Mouse (Mus musculus) hematopoietic stem cell, adult 5-6 weeks (primary cell): Measurements from ENCODE around the gene Gm8232. TPM values are rescaled to one million over a fixed set of nuclear protein-coding genes. Genes with fewer than 3 reads are reported as not detected.
"Not testable (repeated sequence)": the region's sequence is repeated elsewhere in the genome, so short reads cannot be mapped to it uniquely, and the experiment has no call there.

Experiments
- ATAC-seq, 2 experiments: fragments of 125-278 bp in 1 of 2; replicated peaks in 1 of 2; 2 replicates each; pipeline ENCODE4 v1.8.0; 2016 to 2017; ENCODE audit warnings: inconsistent platforms in 2 of 2, mild to moderate bottlenecking in 2 of 2, moderate number of reproducible peaks in 2 of 2, low read depth in 1 of 2, moderate TSS enrichment in 1 of 2; ENCODE audit not compliant: low FRiP score in 2 of 2, poor library complexity in 2 of 2, severe bottlenecking in 2 of 2, insufficient read depth in 1 of 2, low TSS enrichment in 1 of 2
- total RNA-seq: library from RNA; stranded (forward); fragments of 172-1452, 232-1000 nt; gene quantifications from 2 replicates; pipeline ENCODE4 v1.2.3, GENCODE M21; 2017

Gm8232 gene
- total RNA-seq: not detected in 2 replicates

- not testable (repeated sequence) for ATAC-seq
These were observed at the start of gene Gm8232 for GRCm38 (mm10) chr14:44433335-44433734. Gene Gm8232, plus strand, starts transcription at chr14:44433635.

- not testable (repeated sequence) for ATAC-seq
These were observed 49.2 kb upstream of the Gm8232 start for GRCm38 (mm10) chr14:44384233-44384632.

GRCm38 (mm10) chr14:44410588-44410987 is 22.8 kb upstream of the Gm8232 start, which contains the start of gene Gm3371:
Gene Gm3371, minus strand, starts transcription at chr14:44410688.
- ATAC-seq: not testable (repeated sequence)

Other genes with a start within 250 kb of the Gm8232 start
- not detected in 2 replicates for gene Gm8212, start 236.0 kb upstream of the Gm8232 start, total RNA-seq
- gene 4930503E14Rik, start 220.4 kb upstream of the Gm8232 start, total RNA-seq: not detected in 2 replicates
- not detected in 2 replicates for gene Gm8220, start 148.1 kb upstream of the Gm8232 start, total RNA-seq
- not detected in 2 replicates for gene Gm5930, start 95.1 kb upstream of the Gm8232 start, total RNA-seq
- not detected in 2 replicates for gene Gm8229, start 68.3 kb upstream of the Gm8232 start, total RNA-seq
- not detected in 2 replicates for gene Gm3371, start 22.9 kb upstream of the Gm8232 start, total RNA-seq
- gene BC061237, start 58.8 kb downstream of the Gm8232 start, total RNA-seq: not detected in 2 replicates
- not detected in 2 replicates for gene Gm17093, start 84.6 kb downstream of the Gm8232 start, total RNA-seq
- gene Gm8247, start 149.5 kb downstream of the Gm8232 start, total RNA-seq: not detected in 2 replicates
- not detected in 2 replicates for gene Gm5624, start 194.3 kb downstream of the Gm8232 start, total RNA-seq